Mouse (Mus musculus): ENCODE measurements around the gene Tet1.
A peak's percentile ranks its signal among the peaks of the same experiment; 100 is the strongest.

DNA sequence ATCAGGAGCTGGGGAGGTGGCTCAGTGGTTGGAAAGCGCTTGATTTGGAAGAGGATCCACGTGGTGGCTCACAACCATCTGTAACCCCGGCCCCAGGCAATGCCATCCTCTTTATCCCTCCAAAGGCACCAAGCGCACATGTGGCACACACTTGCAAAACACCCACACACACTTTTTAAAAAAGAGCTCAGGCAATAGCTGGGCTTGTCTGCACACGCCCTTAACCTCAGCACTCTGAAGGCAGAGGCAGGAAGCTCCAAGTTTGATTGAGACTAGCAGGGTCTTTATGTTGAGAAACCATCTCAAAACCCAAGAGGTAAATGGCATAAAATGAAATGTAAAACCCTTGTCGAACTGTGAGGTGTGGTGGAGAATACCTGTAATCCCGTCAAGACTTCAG lies 57.2 kb downstream of the Tet1 start:
- no peak for TF ChIP-seq POLR2A (IDR thresholded peaks at IDR 0.05; ENCODE audit: insufficient read length, low read depth)
- TF ChIP-seq TCF12 (IDR thresholded peaks at IDR 0.05; ENCODE audit: insufficient read depth, poor library complexity, severe bottlenecking), result no peak
- no peak for TF ChIP-seq USF1 (IDR thresholded peaks at IDR 0.05; ENCODE audit: low read depth)
- TF ChIP-seq MAX (IDR thresholded peaks at IDR 0.05; ENCODE audit: low read depth), result no peak
- no peak for TF ChIP-seq E2F4 (IDR thresholded peaks at IDR 0.05; ENCODE audit: insufficient read depth)
- TF ChIP-seq POLR2AphosphoS2 (IDR thresholded peaks at IDR 0.05; ENCODE audit: insufficient read length, low read depth), result no peak
- TF ChIP-seq MYOG (IDR thresholded peaks at IDR 0.05; ENCODE audit: control insufficient read depth in 1 of 3, insufficient read depth in 1 of 3, insufficient read length in 2 of 3, low read depth in 2 of 3), result no peak
- peak; percentile 14 for TF ChIP-seq SRF (IDR thresholded peaks at IDR 0.05; ENCODE audit: control insufficient read depth, insufficient read length, low read depth)
- TF ChIP-seq MYOD1 (IDR thresholded peaks at IDR 0.05; ENCODE audit: control insufficient read depth in 1 of 3, insufficient read length in 2 of 3, low read depth in 2 of 3), result peak in 1 of 3 experiments; percentile 6
- no peak for TF ChIP-seq CEBPB (IDR thresholded peaks at IDR 0.05; ENCODE audit: insufficient read depth, poor library complexity, severe bottlenecking)
- TF ChIP-seq REST (IDR thresholded peaks at IDR 0.05; ENCODE audit: insufficient read depth, insufficient read length), result no peak
- no peak for TF ChIP-seq TCF3 (IDR thresholded peaks at IDR 0.05; ENCODE audit: insufficient read length, low read depth)
